Mouse (Mus musculus) ovary, postnatal 14 days (tissue): ENCODE data around the gene Nhsl1.
"Not testable (repeated sequence)": the region's sequence is repeated elsewhere in the genome, so short reads cannot be mapped to it uniquely, and the experiment has no call there.

Experiments
- DNase-seq: peaks from one replicate; pipeline ENCODE4 v3.0.0; 2022; ENCODE audit warnings: low spot score

Nhsl1 gene

DNA sequence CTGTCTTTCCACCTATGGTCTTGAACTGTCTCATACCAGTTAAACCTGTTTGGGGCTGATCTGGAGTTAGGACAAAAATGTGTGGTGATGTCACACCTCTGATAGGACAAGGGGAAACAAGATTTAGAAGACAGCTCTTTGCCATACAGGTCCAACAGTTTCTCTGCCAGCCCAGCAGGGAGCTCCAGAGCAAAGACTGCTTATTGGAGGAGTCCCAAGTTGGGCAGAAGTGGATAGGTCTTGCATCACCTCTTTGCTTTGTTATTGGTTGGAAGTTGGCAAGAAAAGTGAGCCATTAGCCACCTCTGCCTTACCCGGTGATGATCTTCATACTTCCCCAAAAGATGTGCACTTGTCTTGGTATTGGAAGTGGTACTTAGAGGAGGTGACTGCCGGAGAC lies 218.1 kb downstream of the Nhsl1 start:
- no peak for DNase-seq

DNA sequence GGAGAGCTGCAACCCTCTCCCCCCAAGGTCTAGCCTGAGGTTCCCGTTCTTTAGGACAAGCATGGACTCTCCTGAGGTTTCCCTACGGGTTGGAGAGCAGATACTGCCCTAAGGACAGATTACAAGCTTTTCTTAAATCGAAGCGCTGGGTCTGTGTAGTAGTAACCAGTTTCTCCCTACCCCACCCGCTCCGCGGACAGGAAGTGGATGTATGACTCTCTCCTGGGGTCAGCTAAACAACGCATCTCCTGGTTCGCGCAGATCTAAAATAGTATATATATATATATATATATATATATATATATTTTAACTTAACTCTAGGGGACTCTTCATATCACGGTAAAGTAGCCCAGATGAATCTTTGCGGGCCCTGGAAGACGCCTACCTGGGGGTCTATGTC lies 226.5 kb downstream of the Nhsl1 start:
- DNase-seq: no peak

DNA sequence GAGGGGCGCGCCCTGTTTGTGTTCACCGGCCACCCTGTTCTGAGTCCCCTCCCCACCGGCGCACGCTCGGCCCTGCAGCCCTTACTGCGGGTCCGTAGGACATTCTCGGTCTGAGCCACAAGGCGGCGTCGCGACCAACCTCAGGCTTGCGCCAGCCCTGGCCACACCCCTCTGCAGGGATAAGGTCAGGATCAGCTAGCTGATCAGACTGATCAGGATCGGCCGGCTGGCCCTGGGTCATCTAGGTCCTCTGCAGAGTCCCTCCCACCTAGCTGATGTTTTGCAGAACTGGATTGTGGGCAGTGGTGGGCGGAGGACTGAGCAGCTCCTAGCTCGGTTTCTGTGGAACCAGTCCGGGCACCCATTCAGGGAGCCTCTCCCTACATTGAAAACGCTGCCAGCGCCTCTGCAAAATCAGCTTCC lies 227.0 kb downstream of the Nhsl1 start, which contains the start of gene Hebp2:
Hebp2 (minus strand) TSS at position 264 of the 423 bp plus-strand sequence.
- peak; percentile 65 for DNase-seq

DNA sequence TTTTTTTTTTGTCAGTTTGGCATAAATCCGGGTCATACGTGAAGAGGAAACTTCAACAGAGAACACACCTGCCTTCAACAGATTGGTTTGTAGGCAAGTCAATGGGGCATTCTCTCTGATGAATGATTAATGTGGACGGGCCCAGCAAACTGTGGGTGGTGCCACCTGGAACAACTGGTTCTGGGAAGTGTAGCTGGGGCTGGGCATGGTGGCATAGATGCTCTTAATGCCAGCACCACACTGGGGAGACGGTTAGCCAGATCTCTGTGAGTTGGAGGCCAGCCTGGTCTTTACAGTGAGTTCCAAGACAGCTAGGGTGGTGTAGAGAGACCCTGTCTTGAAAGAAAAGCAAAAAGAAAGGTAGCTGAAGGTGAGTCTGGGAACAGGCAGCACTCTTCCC lies 228.6 kb downstream of the Nhsl1 start:
- DNase-seq: no peak

DNA sequence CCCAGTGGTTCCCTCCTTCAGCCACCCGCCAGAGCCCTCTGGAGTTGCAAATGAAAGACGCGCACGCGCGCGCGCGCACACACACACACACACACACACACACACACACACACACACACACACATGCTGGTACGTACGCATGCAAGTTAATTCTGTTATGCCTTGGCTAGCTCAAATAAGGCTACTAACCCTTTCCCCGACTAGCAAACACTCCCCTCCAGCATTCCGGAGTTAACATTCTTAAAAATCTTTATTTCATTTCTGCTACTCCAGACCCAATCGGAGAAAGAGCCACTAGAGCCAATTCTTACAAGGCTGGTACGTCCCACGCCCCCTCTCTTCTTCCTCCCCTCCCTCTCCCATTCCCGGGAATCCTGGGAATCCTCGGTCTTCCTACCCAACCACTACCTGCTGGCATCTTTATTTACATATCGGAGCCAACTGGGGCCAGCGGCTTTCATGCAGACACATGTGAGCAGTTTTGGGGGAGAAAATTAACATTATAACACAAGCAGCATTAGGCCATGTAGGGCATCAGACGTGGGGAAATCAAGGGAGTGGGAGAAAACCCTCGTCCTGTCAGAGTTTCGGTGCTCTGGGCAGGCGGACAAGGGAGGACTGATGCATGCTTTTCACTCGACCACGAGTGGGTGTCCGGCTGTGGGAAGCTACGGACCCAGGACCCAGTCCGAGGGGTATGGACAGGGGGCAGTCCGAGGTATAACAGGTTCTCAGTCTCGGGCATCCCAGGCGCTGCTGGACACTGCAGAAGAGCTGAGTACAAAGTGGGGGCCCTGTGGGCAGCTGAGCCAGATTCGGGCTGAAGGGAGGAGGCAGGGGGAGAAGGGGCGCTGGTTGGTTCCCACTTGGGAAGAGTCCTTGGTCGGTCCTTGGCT lies 230.8 kb downstream of the Nhsl1 start:
- DNase-seq: no peak

DNA sequence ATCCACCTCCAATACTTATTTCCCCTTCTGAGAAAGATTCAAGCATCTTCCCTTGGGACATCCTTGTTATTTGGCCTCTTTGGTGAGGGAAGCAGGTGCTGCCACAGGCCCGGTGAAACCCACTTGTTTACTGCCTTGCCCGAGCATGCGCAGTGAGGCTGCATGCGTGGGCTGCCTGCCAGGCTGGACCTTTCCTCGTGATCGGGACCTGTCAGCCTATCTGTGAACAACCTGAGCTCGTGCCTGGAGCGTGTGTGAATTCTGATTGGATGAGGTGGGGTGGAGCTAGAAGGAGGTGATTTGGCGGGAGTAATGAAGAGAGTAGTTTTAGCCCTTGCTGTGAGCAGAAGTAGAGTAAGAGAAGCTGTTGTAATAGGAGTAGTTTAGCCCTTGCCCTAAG lies 240.3 kb downstream of the Nhsl1 start:
- DNase-seq: not testable (repeated sequence)

DNA sequence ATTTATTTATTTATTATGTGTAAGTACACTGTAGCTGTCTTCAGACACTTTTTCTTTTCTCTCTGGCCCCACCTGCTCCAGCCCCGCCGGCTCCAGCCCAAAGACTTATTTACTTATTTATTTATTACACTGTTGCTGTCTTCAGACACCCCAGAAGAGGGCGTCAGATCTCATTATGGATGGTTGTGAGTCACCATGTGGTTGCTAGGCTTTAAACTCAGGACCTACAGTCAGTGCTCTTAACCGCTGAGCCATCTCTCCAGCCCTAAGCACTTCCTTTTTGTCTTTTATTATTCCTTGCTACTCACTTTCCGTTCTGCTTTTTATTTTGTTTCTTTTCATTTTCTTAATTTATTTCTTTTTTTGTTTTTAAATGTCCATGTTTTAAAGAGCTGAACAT lies 242.7 kb downstream of the Nhsl1 start:
- DNase-seq: no peak

DNA sequence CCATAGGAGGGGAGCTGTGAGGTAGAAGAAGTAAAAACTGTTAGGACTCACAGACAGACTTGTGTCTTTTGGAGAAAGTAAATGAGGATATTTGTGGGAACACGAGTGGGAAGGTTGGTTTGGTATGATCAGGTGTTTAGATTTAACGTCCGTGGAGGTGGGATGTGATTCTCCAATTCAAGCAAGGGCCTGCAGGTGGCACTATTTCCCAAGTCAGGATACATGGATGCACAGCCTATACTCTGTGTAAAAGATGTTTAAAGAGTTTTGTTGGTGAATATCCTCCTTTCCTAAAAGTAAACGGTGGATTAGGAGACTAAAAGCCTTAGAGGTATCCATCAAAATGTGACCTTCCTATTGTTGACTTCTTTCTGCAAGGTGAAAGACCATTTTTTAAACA lies 244.2 kb downstream of the Nhsl1 start:
- DNase-seq: peak; percentile 39

DNA sequence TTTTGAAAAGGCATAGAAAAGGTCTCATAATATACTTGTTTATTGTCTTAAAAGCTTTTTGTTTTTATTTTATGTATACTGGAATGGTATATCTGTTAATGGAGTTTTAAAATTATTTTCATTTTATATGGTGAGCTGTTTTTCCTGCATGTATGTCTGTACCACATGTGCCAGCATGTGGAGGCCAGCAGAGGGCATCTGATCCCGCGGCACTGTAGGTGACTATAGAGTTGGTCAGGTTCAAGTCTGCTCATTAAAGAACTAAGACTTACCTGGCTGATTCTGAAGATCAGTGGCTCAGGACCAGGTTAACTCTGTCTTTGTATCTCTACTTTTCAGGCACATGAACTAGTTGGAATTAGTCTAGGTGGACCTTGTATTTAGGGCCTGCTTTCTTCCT lies 253.8 kb downstream of the Nhsl1 start:
- DNase-seq: no peak
